Mouse (Mus musculus) megakaryocyte, embryonic 14.5 days (primary cell): ENCODE data around the gene Fcna.

Experiments used
- FLI1 ChIP-seq: IDR thresholded peaks from 2 replicates; pipeline ENCODE4 v1.6.1; 2012; ENCODE audit warnings: low read length, inconsistent platforms, mixed read lengths
- GATA1 ChIP-seq: IDR thresholded peaks from 3 replicates; pipeline ENCODE4 v1.6.1; 2012; ENCODE audit warnings: mixed read lengths, low read length, inconsistent platforms, borderline replicate concordance

GRCm38 (mm10) chr2:25583571-25583970 lies 44.3 kb downstream of the Fcna start:
- TF ChIP-seq GATA1 (no peak), FLI1 (no peak)
